Mouse (Mus musculus): ENCODE results near the gene Tmem167b.
"Not testable (repeated sequence)": the region's sequence is repeated elsewhere in the genome, so short reads cannot be mapped to it uniquely, and the experiment has no call there.

Gene Tmem167b

DNA sequence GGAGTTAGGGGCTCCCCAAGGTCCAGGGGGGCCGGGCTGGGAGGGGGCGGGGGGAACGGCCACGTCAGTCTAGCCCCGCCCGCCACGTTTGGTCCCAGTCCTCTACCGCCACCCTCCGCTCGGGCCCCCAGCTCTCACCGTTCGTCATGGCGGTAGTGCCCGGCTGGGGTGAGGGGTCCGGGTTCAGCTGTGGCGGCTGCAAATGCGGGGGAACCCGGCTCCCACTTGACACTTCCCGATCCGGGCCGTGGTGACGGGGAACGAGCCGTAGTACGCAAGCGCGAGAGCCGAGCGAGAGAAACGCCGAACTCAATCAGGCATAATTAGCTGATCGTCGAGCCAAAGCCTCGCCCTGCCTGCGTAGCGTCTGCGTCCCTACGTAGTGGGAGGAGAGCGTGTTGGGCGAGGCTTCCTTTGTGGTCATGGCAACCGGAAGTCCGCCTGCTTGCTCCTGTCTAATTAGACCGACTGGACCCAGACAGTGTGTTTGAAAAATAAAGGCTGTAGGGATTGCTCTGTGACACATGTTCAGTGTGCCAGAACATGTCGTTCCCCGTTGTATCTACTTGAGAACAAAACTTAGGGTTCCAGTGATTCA, at the start of gene Tmem167b:
Gene Tmem167b (minus strand): TSS at position 334 of the 598 bp plus-strand sequence.
- peak; percentile 93 to 96 for DNase-seq (ENCODE audit: low read depth in 2 of 2, low spot score in 2 of 2)

DNA sequence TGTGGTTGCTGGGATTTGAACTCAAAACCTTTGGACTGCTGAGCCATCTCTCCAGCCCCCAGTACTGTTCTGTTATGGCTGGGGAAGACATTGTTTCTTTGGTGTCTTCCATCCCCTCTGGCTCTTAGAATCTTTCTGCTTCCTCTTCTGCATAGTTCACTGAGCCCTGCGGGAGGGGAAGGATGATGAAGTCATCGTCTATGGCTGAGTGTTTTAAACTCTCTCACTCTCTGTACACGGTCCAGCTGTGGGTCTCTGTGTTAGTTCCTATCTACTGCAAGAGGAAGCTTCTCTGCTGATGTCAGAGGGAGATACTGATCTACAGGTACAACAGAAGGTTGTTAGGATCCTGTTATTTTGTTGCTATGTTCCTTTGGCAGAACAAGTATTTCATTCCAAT, 46.6 kb upstream of the Tmem167b start:
- DNase-seq (ENCODE audit: low read depth in 2 of 2, low spot score in 2 of 2), result no peak

DNA sequence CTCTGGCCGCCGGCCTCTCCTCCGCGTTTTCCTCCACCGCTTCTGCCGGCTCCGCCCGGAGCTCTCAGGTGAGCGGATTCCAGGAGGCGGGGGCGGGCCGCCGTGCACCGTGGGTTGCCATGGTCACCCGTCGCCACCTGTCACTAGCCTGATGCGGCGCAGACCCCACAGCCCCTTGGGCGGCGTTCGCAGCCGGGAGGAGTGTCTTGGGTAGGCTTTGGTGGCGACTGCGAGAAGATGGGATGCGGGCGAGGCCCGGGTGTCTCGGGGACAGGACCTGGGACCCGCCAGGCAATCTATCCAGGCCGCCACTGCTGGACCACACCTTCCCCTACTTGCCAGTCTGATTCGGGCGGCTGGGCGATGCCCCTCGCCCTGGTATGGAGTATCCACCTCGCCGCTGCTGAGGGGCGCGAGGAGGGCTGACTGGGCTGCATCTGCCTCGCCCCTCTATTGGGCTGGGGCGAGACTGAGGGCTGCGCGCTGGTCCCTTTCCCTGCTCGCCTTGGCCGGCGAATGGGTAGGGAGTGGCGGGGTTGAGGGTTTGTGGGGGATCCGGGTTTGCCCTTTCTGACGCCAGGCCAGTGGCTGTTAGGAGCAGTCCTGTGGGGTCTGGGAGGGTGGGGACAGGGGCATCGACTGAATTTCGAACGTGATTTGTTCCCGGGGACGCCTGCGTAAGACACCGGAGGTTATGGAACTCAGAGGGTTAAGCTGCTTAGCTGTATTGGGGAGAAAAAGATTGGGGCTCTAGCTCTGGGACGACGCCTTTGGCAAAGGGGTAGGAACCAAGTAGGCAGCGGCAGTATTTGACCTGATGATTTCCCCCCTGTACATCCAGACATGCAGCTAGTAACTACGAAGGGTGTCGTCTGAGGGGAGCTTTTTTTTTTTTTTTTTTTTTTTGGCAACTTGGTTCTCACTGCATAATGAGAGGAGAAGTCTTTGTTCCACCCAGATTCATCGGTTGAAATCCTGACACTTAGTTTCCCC, 29.6 kb upstream of the Tmem167b start:
- DNase-seq (ENCODE audit: low read depth in 2 of 2, low spot score in 2 of 2), result no peak

DNA sequence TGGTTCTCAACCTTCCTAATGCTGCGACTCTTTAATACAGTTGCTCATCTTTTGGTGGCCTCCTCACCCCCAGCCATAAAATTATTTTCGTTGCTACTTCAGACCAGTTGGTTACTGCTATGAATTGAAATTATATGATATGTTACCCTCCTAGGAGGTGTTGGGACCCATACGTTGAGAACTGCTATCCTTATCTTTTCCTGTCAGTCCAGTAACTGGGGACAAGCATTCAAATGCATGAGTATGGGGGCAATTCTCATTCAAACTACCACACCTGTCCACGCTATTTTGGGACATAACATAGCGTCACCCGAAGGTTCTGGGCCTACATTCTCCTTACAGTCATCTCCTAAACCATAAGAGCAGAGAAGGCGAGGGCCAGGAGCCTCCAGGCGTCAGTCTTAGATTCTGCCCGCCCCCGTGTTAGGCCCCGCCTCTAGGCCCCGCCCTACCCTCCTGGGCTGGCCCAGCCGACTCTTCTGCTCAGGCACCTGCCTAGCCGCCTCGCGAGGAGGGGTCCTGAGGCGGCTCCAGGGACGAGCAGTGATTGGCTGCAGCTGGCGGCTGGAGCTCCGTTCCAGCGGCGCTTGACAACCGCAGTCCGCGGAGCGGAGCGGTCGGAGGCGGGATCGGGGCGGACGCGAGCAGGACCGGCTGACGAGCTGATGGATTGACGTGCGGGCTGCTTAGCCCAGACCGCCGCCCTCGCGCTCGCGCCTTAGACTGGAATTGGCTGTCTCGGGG, 28.7 kb upstream of the Tmem167b start, which contains the start of gene Wdr47:
Gene Wdr47 (plus strand): TSS at position 494 of the 744 bp plus-strand sequence.
- peak; percentile 92 to 98 for DNase-seq (ENCODE audit: low read depth in 2 of 2, low spot score in 2 of 2)

DNA sequence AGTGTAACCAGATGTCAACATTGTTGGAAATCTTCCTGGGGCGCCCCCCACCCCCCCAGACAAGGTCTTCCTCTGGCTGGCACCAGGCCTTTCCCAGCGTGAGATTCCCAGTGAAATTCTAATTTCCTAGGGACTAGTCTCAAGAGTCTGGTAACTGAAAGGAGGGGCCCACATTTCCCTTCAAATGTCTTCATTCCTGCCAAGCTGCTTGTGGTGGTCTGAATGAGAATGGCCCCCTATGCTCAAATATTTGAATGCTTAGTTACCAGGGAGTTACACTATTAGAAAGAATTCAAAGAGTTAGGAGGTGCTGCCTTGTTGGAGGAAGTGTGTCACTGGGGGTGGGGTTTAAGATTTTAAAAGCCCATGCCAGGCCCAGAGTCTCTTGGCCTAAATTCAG, 26.2 kb upstream of the Tmem167b start:
- DNase-seq (ENCODE audit: low read depth in 2 of 2, low spot score in 2 of 2), result no peak

DNA sequence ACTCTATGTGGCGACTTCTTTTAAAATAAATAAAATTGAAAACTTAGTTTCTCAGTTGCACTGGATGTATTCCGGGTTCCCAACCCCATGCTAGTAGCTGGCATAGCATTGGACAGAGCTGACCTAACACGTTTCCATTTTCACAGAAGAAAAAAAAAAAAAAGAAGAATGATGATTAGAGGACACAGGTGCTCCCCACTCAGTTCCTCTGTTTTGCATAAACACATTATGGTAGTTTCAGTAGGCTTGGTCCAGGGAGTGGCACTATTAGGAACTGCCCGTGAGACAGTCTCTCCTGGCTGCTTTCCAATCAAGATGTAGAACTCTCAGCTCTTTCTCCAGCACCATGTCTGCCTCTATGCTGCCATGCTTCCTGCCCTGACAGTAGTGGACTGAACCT, 22.3 kb upstream of the Tmem167b start:
- DNase-seq (ENCODE audit: low read depth in 2 of 2, low spot score in 2 of 2), result no peak

DNA sequence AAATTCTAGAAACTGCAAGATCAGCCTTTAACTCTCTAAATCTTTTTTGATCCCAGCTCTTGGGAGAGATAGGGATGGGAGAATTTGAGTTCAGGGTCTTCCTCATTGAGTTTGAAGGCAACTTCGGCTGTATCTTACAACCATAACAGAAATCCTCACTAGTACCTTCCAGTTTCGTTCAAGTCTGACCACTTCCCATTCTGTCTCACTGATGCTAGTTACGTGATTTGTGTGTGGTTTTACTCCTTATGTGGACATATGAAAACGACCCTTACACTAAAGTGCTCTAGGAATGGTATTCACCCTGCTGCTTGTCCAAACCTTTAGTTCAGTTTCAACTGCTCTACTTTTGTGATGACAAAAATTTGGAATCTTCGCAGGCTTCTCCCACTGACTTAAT, 11.8 kb upstream of the Tmem167b start:
- no peak for DNase-seq (ENCODE audit: low read depth in 2 of 2, low spot score in 2 of 2)

DNA sequence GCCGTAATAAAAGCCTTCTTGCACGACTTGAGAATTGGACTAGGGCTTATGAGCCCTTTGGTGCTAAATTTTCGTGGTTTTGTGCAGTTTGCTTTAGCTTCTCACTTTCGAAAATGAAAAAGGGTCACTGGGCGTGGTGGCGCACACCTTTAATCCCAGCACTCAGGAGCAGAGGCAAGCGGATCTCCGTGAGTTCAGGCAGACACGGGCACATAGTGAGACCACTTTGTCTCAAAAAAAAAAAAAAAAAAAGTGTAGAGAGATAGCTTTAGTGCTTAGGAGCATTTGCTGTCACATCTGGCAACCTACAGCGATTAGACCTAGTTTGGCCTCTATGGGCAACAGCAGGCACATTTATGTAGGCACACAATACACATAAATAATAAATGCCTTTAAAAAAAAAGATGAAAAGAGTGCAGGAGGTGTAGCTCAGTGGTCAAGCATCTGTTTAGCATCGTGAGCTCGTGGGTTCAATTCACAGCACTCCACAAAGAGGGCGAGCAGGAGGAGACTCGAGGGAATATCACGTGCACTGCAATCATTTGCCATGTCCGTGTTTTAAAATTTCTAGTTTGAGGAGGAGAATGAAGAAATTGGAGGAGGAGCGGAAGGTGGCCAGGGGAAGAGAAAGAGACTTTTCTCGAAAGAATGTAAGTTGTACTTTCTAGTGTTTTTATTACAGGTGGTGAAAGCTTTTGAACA, 10.2 kb upstream of the Tmem167b start:
- DNase-seq (ENCODE audit: low read depth in 2 of 2, low spot score in 2 of 2), result no peak

DNA sequence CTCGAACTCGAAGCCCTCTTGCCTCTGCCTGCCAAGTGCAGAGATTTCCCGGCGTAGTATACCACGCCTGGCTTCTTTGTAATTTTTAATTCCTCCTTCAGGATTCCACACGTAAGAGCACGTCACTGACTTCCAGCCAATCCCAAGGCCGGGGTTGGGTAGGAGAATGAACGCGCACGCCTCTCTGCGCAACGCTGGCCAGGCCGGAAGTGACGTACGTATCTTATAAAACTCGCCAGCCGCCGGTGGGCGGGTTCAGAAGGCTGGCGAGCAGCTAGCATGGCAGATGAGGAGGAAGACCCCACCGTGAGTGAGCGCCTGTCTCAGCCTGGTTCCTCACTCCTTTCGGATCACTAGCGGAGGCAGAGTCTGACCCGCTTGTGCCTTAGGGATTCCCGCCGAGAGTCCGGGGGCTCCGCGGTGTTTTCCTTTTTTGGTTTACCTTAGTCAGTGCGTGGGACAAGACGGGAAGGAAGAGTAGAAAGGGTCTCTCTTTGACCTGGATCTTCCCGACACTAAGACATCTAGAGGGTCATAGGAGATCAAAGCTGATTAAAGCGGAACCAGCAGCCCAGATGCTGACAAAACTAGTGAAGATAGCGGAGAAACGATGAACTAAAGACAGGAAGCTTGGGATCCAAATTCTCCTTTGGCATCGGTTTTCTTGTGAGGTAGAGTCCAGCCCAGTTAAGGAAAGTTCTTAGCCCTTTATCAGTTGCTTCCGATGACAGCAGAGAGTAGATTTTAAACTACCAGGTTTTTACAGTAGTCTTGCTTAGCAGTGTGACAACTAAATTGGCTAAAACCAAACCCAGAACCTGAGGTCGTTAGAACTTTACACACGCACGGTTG, 9.4 kb upstream of the Tmem167b start, which contains the start of gene Taf13:
Gene Taf13 (plus strand): TSS at position 256 of the 852 bp plus-strand sequence.
- DNase-seq (ENCODE audit: low read depth in 2 of 2, low spot score in 2 of 2), result peak; percentile 96 to 97

DNA sequence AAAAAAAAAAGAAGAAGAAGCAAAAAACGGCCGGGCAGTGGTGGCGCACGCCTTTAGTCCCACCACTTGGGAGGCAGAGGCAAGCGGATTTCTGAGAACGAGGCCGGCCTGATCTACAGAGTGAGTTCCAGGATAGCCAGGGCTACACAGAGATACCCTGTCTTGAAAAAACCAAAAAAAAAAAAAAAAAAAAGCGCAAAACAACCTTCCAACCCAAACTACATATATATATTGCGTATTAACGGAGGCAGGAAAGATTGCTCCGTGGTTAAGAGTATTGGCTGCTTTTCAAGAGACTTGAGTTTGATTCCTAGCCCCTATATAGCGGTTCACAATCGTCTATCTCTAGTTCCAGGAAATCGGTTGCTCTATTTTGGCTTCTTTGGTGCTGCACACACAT, 8.5 kb upstream of the Tmem167b start:
- no peak for DNase-seq (ENCODE audit: low read depth in 2 of 2, low spot score in 2 of 2)

DNA sequence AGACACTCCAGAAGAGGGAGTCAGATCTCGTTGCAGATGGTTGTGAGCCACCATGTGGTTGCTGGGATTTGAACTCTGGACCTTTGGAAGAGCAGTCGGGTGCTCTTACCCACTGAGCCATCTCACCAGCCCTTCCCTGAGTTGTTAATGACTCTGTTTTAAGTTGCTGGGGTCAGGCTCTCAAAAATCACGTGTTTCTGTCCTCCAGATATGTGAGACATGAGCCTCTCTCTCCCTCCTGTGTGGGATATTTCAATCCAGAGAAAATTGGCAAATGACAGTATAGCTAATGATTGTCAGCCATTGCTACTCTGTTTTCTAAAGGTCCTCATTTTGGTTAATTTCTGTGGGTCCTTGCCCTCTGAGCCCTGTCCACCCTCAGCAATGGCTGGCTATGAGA, 7.4 kb upstream of the Tmem167b start:
- not testable (repeated sequence) for DNase-seq (ENCODE audit: low read depth in 2 of 2, low spot score in 2 of 2)

DNA sequence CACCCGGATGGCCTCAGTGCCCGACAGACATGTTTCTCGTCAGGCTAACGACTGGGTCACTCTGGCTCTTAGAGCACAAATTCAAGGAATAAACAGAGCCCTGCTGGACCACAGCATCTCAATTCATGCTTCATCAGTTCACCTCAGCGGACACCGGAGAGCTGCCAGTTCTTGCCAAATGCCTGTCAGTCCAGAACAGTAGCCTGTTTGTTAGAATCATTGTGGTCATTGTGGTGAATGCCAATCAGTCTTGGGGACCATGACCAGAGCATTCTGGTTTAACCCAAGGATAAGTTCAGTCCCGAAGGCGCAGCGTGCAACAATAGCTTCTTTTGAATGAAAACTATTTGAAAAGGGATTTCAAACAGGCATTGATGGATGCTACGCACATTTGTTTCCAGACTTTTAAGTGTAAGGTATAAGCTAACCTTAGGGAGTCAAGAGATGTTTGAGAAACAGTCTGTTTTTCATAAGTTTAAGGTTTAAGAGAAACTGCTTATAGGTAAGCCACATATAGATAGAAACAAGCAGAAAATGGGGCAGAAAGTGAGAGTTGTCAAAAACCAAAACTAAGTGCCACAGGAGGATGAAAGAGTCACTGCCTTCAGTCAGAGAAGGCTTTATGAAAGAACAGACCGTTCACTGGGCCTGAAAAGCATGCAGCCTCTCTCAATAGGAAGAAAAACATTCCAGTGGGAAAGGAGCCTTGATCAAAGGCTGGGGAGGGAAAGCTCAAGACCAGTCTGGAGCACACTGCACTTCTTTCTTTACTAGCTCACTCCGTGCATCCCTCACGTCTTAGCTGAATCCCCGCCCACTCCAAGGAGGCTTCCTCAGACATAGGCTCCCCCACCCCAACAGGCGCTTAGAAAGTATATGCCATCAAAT, 6.0 kb upstream of the Tmem167b start:
- DNase-seq (ENCODE audit: low read depth in 2 of 2, low spot score in 2 of 2), result no peak

DNA sequence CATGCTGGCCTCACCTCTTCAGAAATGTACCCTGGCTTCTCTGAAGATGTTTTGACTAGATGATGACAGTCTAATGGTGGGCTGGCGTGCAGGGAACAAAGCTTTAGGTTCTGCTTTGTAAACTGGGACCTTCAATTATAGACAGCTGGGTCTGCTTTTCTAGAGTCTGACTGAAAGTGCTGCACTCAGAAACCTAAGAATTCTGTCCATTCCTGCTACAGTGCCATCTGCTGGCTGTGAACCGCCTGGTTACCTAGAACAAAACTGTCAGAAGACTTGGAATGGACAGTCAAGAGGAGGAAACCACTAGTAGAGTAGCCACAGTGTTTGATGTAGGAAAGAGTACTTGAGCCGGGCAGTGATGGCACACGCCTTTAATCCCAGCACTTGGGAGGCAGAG, 1.0 kb upstream of the Tmem167b start:
- DNase-seq (ENCODE audit: low read depth in 2 of 2, low spot score in 2 of 2), result peak; percentile 52 to 75

DNA sequence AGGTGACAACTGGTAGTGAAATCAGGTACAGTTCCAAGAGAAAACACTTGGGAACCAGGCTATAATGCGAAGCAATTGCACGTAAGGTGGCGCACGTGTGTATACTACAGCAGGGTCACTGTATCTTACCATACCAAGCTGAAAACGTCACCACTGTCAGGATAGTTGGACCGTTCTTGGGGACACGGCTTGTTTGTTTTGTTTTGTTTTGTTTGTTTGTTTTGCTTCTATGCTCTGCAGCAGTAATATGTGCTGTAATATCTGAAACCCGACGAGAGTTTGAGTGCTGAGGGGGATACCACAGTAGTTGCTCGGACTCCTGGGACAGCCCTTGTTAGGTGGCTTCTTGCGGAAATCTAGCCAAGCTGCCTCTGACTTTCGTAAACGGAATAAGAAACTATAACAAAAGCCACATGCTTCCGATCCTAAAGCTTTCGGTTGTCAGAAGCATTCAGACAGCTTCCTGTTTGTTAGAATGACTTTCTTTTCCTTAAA, 558 bp upstream of the Tmem167b start:
- DNase-seq (ENCODE audit: low read depth in 2 of 2, low spot score in 2 of 2), result no peak

DNA sequence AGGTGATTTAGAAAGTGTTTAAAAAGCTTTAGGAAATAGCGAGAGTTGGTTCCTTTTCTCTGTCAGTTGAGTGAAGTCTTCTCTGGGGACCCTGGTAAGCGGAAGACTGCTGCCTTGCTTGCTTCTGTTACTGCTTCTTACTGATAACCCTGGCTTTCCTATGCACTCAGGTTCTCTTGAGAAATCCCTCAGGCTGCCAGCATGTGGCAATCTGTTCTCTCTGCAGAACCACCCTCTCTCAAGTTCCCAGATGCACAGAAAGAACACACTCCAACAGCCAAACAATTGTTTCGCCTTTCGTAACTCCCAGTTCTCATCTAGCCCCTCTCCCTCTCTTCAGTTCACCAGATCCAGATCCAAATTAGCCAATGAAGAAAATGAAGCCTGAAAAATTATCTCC, 4.4 kb downstream of the Tmem167b start:
- DNase-seq (ENCODE audit: low read depth in 2 of 2, low spot score in 2 of 2), result no peak

DNA sequence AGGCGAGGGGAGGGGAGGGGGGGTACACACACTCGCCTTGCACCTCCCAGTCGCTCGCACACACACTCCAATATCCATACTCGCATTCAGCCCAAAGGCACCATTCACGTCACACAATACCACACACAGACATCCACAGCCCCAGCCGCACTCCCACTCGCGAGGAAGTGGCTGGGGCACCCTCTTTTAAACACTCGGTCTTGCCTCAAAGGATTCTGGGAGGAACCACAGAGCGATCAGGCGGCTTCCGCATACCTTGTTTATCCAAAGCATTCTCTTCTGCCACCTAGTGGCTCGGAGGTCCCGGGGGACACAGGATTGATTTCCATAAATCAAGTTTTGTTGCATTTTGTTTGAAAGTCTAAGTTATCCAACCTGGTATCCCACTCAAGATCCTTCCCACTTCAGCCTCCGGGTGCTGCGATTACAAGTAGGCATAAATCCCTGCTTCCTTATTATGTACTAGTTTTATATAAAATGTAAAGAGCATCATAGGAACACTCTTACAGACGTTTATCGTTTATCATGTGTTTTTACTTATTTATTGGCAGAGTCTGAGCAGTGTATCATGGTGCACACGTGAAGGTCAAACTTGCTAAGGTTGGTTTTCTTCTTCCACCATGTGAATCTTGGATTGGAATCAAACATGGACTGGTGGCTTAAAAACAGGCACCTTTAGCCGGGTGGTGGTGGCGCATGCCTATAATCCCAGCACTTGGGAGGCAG, 7.5 kb downstream of the Tmem167b start:
- DNase-seq (ENCODE audit: low read depth in 2 of 2, low spot score in 2 of 2), result peak; percentile 96 to 97

DNA sequence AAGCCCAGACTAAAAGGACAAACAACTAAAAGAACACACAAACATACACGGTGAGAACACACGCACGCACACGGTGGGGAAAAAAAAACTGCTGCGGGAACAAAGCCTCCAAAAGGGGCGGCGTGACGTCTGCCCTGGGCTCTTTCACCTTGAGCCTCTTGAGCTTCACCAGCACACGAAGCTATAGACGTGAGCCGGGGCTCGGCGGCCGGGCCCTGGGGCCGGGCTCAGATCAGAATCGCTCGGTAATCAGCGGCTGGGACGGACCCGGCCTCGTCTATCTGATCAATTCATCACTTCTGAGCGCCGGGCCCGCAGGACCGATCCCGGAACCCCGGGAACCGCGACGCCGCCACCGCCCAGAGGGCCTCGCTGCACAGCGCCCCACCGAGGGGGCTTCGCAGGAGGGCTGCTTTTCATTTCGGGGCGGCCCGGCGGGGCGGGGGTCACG, 8.1 kb downstream of the Tmem167b start:
- DNase-seq (ENCODE audit: low read depth in 2 of 2, low spot score in 2 of 2), result peak in 1 of 2 experiments; percentile 59

DNA sequence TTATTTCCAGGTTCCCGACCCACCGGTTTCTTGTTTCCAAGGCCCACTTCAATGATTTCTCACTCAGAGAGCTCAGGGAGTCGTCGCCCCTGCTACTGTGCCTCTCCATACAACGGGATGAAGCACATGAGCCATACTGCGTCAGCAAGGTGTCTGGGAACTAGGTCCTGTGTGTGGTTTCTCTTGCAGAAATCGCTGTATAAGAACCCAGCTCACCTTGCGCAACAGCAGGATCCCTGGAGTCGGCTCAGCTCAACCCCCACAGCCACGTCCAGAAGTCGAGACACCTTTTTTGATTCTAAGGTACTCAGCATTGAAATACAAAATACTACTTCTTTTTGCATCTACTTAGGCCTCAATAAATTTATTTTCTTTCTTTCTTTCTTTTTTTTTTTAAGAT, 20.0 kb downstream of the Tmem167b start:
- DNase-seq (ENCODE audit: low read depth in 2 of 2, low spot score in 2 of 2), result no peak
